Mouse (Mus musculus): ENCODE results near the gene Kansl2.
A peak's percentile ranks its signal among the peaks of the same experiment; 100 is the strongest.

The Kansl2 gene

DNA sequence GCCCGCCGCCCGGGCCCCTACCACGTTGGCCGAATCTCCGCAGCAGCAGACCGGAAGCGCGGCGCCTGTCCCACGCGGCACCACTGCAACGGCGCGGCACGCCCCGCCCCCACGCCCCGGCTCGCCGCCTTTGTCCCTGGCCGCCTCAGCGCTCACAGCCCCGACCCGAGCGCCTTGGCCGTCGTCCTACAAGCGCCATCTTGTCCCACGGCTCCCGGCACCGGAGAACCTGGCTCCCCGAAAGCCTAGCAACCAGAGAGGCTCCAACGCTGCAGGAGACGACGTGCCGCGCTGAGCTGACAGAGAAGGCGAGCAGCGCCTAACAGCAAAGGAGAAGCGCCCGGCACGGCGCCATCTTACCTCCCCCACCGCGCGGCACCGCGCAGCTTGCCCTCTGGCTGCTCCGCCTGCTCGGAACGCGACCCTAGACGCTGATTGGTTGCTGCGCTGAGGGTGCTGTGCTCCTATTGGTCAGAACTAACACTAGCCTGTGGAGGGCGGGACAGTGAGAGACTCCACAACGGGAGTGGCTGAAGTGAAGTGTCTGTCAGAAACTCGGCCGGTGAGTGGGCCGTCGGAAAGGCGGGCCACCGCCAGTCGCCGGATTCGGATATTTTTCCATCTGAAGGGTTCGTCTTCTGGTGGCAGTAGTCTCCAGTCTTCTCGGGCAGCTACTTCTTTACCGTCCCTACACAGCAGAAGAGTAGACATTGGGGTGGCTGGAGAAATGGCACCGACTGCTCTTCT is at the start of gene Kansl2:
Kansl2 (minus strand) TSS at position 384 of the 747 bp plus-strand sequence.
- DNase-seq (ENCODE audit: low spot score in 2 of 2) = peak; percentile 97 to 99

DNA sequence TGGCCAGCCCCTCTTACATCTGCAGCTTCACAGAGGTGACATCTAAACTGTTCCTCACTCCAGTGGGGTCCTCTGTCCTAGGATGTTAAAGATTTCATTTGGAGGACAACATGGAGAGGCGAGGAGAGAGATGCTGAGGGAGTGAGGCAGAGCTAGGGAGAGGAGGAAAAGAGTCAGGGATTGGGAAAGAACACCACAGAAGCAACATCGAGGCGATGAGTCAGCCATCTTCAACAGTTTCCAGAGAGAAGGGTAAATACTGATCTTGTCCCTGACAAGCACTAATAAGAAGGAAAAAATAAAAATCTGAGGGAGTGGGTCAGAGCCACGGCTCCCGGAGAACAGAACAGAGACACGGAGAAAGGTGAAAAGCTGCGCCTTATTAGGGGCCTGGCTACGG is 48.9 kb upstream of the Kansl2 start:
- no peak for DNase-seq (ENCODE audit: low spot score in 2 of 2)

DNA sequence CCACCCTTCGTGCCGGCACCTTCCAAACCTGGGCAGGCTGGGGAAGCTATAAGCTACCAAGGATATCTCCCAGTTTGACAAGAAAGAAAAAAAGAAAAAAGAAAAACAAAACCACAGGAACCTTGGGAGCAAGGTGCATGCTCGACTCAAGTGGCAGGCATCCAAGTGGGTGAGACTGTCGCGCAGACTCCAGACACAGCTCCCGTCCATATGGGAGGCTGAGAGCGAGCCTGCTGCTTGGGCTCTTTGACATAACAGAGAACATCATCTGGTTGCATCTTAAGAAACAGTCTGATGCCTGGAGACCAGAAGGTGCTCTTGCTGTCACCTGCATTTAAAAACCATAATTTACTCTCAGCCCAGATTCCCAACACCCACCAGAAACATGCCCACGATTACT is 48.3 kb upstream of the Kansl2 start:
- DNase-seq (ENCODE audit: low spot score in 2 of 2) = no peak

DNA sequence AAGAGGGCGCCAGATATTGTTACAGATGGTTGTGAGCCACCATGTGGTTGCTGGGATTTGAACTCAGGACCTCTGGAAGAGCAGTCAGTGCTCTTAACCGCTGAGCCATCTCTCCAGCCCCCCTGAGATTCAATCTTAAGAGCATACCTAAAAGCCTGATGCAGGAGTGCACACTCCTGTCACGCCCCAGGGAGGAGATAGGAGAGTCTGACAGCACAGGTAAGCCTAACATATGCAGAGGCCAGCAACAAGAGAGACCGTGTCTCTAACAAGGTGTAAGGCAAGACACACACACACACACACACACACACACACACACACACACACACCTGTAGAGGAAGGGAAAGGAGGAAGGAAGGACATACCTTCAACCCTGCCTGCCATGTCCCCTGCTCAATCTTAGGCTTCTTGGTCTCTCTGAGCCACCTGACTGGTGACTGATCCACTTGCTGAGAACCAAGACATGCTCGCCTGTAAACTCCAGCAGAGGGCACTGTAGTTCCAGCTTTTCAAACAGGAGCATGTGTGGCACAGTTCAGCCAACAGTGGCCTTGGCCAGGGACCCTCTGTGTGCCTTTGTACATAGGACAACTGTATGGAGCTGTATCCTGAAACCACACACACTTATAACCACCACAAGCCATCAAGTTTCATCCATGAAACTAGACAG is 45.9 kb upstream of the Kansl2 start:
- peak; percentile 69 to 79 for DNase-seq (ENCODE audit: low spot score in 2 of 2)

DNA sequence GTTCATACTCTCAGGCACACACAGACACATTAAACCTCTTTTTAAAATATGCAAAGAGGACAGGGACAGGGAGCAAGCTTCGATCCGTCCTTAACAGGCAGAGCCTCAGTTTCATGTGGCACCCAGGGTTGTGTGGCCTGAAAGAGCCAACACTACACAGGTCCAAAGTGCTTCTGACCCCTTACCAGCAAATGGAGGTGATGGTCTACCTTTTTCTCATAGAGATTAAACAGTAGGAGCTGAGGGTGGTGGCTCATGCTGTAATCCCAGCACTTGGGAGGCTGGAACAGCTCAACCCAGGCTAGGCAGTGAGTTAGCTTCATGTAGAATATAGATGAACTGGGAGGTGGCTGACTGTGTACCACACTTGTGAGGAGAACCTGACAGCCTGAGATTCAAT is 45.2 kb upstream of the Kansl2 start:
- no peak for DNase-seq (ENCODE audit: low spot score in 2 of 2)

DNA sequence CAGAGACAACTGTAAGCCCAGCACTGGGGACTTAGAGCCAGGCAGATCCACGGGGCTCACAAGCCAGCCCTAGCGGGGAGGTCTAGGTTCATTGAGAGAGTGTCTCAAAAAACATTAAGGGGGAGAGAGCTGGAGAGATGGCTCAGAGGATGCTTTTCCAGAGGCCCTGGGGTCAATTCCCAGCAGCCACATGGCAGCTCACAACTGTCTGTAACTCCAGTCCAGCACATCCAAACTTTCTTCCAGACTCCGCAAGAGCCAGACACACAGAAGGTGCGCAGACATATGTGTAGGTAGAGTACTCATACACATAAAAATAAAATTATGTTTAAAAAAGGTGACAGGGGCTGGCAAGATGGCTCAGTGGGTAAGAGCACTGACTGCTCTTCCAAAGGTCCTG is 39.2 kb upstream of the Kansl2 start:
- DNase-seq (ENCODE audit: low spot score in 2 of 2) = no peak

DNA sequence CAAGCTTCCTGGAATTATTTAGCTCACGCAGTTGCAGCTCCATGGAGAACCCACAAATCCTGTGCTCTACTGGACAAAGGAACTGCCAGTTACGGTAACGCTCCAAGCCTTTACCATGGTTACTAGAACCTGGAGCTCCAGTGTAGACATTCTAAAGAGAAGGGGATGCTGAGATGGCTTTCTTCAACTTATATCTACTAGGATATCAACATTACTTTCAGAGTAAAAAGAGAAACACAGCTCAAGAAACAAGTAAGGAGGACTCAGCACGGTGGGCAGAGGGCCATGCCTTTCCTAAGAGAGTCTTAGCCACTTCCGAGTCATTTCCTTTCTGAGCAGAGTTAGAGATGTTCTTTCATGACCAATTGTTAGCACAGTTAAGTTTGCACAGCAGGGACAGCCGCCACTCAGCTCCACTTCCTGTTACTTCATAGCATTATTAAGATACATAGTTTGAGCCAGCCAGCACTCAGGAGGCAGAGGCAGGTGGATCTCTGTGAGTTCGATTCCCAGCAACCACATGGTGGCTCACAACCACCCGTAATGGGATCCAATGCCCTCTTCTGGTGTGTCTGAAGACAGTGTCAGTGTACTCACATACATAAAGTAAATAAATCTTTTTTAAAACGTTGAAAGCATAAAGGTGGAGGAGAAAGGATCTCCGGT is 36.9 kb upstream of the Kansl2 start, which contains the start of the genes Ccnt1 and 4930415O20Rik:
Ccnt1 (minus strand) TSS at position 51 of the 666 bp plus-strand sequence.
4930415O20Rik (plus strand) TSS at position 132 of the 666 bp plus-strand sequence.
- no peak for DNase-seq (ENCODE audit: low spot score in 2 of 2)

DNA sequence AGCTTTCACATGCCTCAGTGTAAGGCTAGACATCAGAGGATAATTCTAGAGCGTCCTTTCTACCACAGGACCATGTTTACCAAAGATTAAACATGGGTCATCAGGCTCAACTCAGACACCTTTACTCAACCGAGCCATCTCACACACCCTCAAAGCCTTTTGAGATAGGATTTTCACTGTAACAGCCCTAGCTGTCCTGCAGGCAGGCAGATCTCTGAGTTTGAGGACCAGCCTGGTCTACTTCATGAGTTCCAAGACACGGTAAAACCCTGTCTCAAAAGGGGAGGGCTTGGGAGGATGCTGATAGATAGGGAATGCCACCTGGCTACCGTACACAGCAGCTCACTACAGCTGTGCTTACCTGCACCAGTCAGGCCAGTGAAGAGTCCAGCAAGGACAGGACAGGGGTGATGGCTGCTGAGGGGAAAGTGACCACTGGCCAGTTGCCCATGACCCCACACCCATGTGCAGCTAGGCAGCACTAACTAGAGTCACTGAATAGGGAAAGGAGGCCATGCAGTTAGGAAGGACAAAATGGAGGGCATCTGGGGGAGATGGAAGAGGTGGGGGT is 35.8 kb upstream of the Kansl2 start:
- DNase-seq (ENCODE audit: low spot score in 2 of 2) = no peak

DNA sequence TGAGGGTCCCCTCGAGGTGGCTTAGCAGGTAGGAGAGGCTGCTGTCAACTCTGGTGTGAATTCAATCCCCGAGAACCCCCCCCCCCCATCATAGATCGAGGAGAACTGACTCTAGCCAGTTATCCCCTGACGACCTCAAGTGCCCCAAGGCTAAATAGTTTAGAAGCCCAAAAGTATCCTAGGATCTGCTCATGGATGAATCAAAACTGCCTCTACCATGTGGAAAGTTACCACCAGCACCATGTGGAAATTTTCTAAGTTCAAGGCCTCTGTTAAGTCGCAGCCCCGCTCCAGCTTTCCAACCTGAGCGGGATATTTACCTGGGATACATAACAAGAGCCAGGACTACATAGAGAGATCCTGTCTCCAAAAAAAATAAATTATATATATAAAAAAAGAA is 35.2 kb upstream of the Kansl2 start:
- DNase-seq (ENCODE audit: low spot score in 2 of 2) = no peak

DNA sequence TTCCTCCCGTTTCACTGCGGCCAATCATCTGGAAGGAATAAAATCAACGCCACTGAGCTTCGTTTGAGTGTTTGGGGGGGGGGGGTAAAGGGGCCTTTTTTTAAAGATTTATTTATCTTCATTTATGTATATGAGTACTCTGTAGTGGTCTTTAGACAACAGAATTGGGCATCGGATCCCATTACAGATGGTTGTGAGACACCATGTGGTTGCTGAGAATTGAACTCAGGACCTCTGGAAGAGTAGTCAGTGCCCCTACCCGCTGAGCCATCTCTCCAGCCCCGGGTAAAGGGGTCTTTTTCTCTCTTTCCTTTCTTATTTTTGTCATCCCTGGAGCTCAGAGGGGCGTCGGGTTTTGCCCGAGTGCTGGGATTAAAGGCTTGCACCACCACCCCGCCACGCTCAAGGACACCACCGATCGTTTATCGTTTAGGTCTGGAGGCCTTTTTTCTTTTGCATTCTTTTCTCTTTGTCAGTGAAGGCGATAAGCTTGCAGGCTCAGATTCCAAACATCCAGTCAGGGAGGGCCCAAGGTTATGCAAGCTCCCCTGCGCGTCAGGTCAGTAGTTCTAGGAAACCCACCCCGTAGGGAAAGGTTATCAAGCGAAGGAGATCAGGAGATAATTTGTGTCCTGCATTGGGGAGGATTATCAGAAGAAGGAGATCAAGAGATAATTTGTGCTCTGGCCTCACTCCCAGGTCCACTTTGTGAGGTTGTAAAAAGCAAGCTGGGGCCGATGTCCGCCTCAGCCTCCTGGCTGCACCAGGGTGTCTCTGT is 34.4 kb upstream of the Kansl2 start:
- DNase-seq (ENCODE audit: low spot score in 2 of 2) = no peak

DNA sequence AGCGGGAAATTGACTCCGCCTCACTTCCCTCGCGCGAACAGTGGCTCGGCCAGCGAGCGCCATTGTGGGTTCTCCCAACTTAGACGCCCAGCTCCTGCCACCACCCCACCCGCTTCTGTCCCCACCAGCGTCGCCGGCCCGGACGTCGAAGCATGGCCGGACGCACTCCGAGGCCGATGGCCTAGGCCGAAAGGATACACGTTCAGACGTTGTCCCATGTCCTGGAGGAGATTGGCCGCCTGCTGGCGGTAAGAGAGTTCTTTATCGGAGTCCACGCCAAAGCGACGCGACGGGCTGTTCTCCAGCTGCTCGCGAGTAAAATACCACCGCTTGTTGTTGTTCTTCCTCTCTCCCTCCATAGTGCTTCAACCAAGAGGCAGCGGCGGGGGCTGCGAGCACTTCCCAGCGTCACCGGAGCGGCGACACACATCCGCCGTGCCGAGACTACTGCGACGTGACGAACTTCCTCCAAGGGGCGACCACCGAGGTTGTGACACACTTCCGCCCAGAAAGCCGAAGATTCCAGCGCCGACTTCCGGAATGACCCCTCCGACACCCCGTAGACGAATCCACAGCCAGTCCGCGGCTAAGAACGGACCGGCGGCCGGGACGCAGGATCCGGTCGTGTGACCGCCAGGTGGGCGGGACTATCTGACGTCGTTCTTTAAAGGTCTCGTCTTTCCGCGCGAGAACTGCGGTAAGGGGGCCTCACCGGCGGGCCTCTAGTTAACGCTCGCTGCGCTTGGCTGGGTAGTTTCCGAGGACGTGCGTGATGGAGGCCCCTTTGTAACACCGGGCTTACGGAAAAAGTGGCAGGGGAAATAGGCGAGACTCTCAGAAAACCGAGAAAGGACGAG is 33.4 kb upstream of the Kansl2 start:
- DNase-seq (ENCODE audit: low spot score in 2 of 2) = peak; percentile 99

DNA sequence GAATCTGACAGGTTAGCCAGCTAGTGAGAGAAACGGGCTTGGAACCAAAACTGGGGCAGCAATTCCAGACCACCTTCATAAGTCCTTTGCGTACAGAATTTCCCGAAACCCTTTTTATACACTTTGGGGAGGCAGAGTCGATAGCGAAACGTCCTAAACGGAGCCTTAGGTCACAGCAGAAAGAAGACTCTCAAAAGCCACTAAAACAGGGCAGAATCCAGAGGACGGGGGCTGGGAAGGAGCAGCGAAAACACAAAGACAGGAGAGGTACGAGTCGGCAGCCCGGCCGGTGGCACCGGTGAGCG is 32.9 kb upstream of the Kansl2 start:
- DNase-seq (ENCODE audit: low spot score in 2 of 2) = no peak

DNA sequence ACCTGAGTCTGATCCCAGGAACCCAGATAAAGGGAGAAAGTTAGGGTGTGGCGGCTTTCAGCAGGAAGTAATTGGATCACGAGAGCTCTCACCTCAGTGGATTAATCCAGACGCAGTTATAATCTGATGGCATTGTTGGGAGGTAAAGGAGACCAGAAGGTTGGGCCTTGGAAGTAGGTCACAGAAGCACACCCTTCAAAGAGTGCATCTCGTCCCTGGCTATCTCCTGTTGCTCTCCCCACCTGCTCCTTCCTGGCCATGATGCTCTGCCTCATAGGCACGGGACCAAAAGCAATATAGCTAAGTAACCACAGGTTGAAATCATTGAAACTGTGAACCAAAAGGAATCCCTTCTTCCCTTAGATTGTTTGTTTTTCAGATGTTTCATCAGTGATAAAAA is 23.1 kb upstream of the Kansl2 start:
- no peak for DNase-seq (ENCODE audit: low spot score in 2 of 2)

DNA sequence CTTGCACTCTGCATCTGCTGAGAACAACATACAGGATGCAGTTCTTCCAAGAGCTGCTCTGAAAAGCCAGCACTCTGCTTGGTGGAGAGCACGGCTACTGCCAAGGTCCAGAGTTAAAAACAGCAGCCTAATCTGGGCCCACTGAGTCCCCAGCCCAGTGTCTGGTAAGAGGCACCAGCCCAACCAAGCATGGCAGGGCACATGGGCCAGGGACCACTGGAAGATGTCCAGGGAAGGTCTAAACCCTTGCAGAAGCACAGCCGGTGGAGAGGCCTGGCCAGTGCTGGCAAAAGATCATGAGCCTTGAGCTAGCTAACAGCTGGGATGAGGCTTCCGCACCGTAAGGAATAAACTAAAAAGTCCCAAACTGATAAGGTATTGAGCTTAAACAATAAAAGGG is 21.8 kb upstream of the Kansl2 start:
- DNase-seq (ENCODE audit: low spot score in 2 of 2) = no peak

DNA sequence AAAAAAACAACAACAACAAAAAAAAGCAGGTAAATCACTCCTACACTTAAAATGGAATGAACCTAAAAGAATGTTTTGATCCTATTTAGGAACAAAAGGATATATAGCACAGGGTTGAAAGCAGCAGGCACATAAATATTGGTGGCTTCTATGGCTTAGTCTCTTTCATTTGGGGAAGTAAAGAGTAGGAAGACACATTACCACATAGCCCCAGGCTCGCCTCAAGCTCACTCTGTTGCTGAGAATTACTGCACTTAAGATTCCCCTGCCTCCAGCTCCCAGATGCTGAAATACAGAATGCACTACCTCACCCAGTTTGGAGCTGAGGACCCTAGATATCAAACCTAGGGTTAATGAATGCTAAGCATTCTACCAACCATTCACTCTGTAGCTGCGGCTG is 18.7 kb upstream of the Kansl2 start:
- no peak for DNase-seq (ENCODE audit: low spot score in 2 of 2)

DNA sequence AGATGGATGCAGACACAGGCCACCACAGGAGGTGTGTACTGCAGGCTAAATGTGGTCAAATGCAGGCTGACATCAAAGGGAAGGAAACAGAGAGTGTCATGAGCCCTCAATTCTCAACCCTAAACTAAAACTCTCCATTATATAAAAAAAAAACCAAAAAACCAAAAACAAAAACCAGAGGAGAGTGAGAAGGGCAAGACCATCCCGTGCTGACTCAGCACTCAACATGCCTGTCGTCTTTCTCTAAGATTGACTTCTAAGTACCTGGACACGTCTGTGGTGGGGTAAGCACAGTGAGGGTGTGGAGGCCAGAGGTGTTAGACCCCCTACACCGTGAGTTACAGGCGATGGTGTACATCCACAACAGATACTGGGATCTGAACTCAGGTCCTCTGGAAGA is 12.8 kb upstream of the Kansl2 start:
- DNase-seq (ENCODE audit: low spot score in 2 of 2) = no peak

DNA sequence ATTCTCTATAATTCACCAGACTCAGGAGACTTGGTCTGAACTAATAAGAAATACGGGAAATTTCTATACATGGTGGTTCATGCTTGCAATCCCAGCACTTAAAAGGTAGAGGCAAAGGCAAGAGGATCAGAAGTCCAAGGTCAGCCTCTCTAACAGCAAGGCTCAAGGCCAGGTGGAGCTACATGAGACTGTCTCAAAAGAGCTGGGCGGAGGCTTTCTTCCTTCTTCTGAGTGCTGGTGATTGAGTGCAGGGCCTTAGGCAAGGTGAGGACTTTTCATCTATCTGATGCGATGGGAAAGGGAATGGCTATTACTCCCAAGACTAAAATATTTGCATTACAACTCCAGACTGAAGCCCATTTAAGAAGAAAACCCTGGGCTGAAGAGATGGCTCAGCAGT is 11.1 kb upstream of the Kansl2 start:
- no peak for DNase-seq (ENCODE audit: low spot score in 2 of 2)

DNA sequence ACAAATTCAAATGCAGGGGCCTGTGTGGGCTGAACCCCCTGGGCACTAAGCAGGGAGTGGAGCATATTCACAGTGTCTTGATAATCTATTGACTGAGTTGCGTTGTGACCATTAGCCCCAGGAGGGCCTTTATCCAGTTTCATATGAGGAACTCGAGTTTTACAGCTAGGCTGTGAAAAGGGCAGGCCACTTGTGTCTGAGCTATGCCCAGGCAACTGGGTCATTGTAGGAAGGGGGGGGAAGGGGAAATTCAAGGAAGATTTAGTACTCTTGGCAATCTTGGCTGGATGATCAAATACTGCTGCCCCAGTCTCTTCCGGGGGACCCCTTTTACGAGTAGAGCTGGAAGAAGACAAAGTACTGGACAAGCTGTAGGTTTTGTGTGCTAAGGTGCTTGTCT is 9.3 kb upstream of the Kansl2 start:
- no peak for DNase-seq (ENCODE audit: low spot score in 2 of 2)

DNA sequence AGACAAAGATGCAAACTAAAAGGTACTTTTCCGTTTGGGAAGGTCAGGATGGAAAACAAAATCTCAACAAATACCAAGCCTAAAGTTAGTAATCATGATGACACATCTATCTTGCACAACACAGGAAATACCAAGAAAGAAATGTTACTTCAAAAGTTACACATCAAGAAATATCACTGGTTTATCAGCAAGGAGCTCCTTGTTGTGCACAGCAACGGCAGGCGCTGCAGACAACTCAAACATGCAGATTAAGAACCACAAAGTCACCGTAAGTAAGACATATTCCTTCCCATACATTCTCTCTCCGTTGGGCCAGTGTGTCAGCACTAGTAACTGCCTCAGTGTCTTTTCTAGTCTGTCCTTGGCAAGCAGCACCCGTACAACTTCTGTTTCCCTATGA is 7.0 kb upstream of the Kansl2 start:
- DNase-seq (ENCODE audit: low spot score in 2 of 2) = no peak

DNA sequence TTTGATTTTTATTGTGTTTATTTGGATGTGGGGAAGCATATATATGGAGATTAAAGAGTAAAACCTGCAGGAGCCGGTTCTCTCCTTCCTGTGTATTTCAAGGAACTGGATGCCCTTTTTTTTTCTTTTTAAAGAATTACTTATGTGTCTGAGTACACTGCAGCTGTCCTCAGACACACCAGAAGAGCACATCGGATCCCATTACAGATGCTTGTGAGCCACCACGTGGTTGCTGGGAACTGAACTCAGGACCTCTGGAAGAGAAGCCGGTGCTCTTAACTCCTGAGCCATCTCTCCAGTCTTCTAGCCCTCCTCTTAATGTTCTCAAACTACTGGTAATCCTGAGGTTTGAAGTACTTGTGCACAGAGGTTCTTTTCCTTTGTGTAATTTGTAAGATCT is 3.9 kb upstream of the Kansl2 start:
- DNase-seq (ENCODE audit: low spot score in 2 of 2) = no peak
